Mouse (Mus musculus) kidney, adult 2 months (tissue): ENCODE data around the gene Gpr183. TPM values are rescaled to one million over a fixed set of nuclear protein-coding genes. Genes with fewer than 3 reads are reported as not detected.

ENCODE experiments used
- DNase-seq: peaks from one replicate; pipeline ENCODE4 v3.0.0; 2021
- H3K27ac ChIP-seq: fragments of 200-500 bp; 2 replicates; pipeline ENCODE4 v1.5.1; 2012; ENCODE audit warnings: low read depth, low read length, control low read depth, inconsistent platforms; ENCODE audit not compliant: insufficient read depth
- H3K27me3 ChIP-seq: fragments of 200-500 bp; replicated peaks from 2 replicates; pipeline ENCODE4 v1.6.1; 2012; ENCODE audit warnings: mild to moderate bottlenecking, moderate library complexity, low read length, inconsistent platforms; ENCODE audit not compliant: control insufficient read depth, insufficient read depth
- H3K36me3 ChIP-seq: fragments of 200-500 bp; 2 replicates; pipeline ENCODE4 v1.6.1; 2012; ENCODE audit warnings: mild to moderate bottlenecking, moderate library complexity, low read length, inconsistent platforms; ENCODE audit not compliant: control insufficient read depth, insufficient read depth
- H3K4me1 ChIP-seq: fragments of 200-500 bp; 2 replicates; pipeline ENCODE4 v1.6.1; 2011; ENCODE audit warnings: low read length; ENCODE audit not compliant: control insufficient read depth, insufficient read depth
- H3K4me3 ChIP-seq: fragments of 200-500 bp; 2 replicates; pipeline ENCODE4 v1.5.1; 2011; ENCODE audit warnings: mild to moderate bottlenecking, low read depth, low read length, control low read depth; ENCODE audit not compliant: insufficient read depth
- CTCF ChIP-seq: fragments of 200-500 bp; conservative IDR thresholded peaks from 2 replicates; pipeline ENCODE4 v1.5.1; 2011; ENCODE audit warnings: low read depth, mild to moderate bottlenecking, control low read depth, low read length, moderate library complexity, mixed read lengths; ENCODE audit not compliant: insufficient read depth, insufficient read length
- POLR2A ChIP-seq: fragments of 200-500 bp; IDR thresholded peaks from one replicate; pipeline ENCODE4 v1.6.1; 2011; ENCODE audit warnings: low read depth, low read length, control low read depth
- WGBS: fragments of 180-500 bp; shearing (Covaris S2); methylation state at CpG from one replicate; pipeline ENCODE4 v1.1.7; 2018; 5-methylcytosine and 5-hydroxymethylcytosine counted together
- polyA plus RNA-seq: library from polyadenylated mRNA; depleted of rRNA; stranded (reverse); fragments of >200 nt; gene quantifications from 2 replicates; pipeline ENCODE4 v1.2.3, GENCODE M21; 2012; rRNA removed

Gene Gpr183
- polyA plus RNA-seq, 1 experiment: 1.7 TPM

- 82% methylated on average over 5 of the region's 5 CpGs for WGBS
- no peak overlapping the region for H3K4me3 ChIP-seq
- no peaks in the 10 kb centered on the region; the same call in 1 of the 2 replicates for H3K4me1 ChIP-seq
- no peaks in the 10 kb centered on the region for H3K27me3 ChIP-seq
- TF ChIP-seq CTCF (no peak), POLR2A (no peak)
- no peaks in the 10 kb centered on the region; the same call in 1 of the 2 replicates for H3K36me3 ChIP-seq
- no peak for DNase-seq
- no peak overlapping the region for H3K27ac ChIP-seq
Observed at GRCm38 (mm10) chr14:121915143-121915542, 49.9 kb downstream of the Gpr183 start.

DNA sequence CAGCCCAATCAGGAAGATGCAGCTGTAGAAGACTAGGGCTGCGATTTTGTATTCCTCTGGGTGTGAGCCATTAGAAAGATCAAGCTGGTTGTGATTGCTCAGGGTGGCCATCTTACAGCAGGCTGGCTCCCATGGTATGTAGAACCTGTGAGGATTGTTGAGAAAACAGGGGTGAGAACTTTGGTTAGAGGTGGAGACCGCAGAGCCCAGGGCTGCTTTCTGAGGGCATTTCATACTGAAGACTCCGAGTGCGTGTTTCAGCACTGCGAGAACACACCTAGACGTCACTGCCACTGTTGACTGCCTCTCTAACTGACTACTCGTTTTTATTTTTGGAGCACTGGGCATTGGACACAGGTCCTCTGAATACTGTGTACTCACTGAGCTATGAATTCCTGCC is 52.5 kb downstream of the Gpr183 start:
- TF ChIP-seq CTCF: no peak
- no peak for TF ChIP-seq POLR2A
- H3K27ac ChIP-seq: no peak overlapping the region
- no peaks in the 10 kb centered on the region for H3K27me3 ChIP-seq
- WGBS: 91% methylated on average over 7 of the region's 7 CpGs
- DNase-seq: no peak
- no peaks in the 10 kb centered on the region for H3K4me1 ChIP-seq
- H3K36me3 ChIP-seq: no peaks in the 10 kb centered on the region; the same call in 1 of the 2 replicates
- H3K4me3 ChIP-seq: no peak overlapping the region

DNA sequence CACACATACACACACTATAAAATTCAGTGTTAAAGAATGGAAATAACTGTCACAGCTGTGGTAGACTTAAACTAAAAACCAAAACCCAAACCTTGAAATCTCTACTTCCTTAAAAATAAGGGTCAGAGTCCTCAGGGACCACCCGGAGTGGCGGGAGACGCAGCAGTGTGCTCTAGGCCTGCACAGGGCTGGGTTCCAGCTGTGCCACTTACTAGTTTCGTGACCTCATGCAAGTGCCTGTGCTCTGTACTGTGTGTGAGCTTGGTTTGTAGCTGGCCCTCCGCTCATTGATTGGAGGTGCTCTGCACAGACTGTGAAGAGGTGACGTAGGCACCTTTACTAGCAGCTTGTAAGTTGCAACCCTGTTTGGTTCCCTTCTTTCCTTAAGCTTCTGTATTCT is 55.1 kb downstream of the Gpr183 start:
- Histone ChIP-seq H3K36me3 (no peaks in the 10 kb centered on the region; the same call in 1 of the 2 replicates), H3K4me1 (no peaks in the 10 kb centered on the region), H3K4me3 (no peak overlapping the region), H3K27me3 (no peaks in the 10 kb centered on the region), H3K27ac (no peak overlapping the region)
- 92% methylated on average over 6 of the region's 6 CpGs for WGBS
- no peak for DNase-seq
- TF ChIP-seq CTCF: no peak
- no peak for TF ChIP-seq POLR2A

DNA sequence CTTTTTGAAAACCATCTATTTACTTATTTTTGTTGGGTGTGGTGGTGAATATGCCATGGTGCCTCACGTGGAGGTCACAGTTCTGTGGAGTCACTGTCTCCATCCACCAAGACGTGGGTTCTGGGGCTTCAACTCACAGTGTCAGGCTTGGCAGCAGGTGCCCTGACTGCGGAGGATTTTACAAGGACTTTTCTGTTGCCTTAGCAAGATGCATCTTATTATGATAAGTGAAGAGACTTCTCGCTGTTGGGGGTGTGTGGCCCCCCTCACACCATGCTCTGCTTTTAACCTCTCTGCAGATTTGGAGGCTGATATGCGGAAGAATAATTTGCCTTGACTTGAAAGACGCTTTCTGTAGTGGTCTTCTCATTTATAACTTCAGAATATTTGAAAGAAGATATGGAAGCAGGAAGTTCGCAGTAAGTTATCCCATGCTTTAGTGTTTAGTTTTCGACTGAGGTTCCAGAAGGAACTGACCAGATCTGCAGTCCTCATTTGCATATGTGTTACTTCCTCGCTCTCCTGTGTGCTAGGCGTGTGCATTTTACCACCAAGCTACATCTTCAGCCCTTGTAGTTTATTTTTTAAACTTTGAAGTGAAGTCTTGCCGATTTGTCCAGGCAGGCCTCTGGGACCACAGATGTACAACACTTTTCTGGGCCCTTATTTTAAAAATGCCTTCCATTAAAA is 57.9 kb downstream of the Gpr183 start:
- H3K27me3 ChIP-seq: no peaks in the 10 kb centered on the region
- no peak for TF ChIP-seq POLR2A
- TF ChIP-seq CTCF: no peak
- DNase-seq: no peak
- 82% methylated on average over 11 of the region's 11 CpGs for WGBS
- no peak overlapping the region for H3K27ac ChIP-seq
- H3K36me3 ChIP-seq: no peaks in the 10 kb centered on the region; the same call in 1 of the 2 replicates
- no peak overlapping the region for H3K4me3 ChIP-seq
- no peaks in the 10 kb centered on the region for H3K4me1 ChIP-seq

GRCm38 (mm10) chr14:121906341-121906991 is 58.5 kb downstream of the Gpr183 start:
- DNase-seq: no peak
- Histone ChIP-seq H3K4me1 (no peaks in the 10 kb centered on the region), H3K4me3 (no peak overlapping the region), H3K36me3 (no peaks in the 10 kb centered on the region; the same call in 1 of the 2 replicates), H3K27me3 (no peaks in the 10 kb centered on the region), H3K27ac (no peak overlapping the region)
- 66% methylated on average over 8 of the region's 8 CpGs for WGBS
- no peak for TF ChIP-seq CTCF
- TF ChIP-seq POLR2A: no peak

DNA sequence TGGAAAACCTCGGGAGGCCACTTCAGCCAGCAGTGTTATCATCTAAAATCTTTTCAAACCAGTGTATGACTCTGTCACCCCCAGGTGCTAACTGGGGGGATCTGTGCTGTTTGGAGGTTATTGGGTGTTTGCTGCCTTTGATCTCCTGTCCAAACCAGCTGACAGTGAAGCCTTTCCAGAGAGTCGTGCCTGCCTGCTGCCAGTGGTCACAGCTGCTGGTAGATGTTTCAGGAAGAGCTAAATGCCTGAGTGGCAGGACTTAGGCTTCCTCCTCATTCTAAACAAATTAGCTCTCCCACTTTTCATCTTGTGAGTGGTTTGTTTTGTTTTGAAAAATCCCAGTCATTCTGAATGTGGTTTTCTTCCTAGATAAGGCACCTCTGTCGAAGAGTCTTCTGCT is 60.2 kb downstream of the Gpr183 start:
- WGBS: 39% methylated on average over 3 of the region's 3 CpGs
- Histone ChIP-seq H3K27me3 (no peaks in the 10 kb centered on the region), H3K36me3 (no peaks in the 10 kb centered on the region; the same call in 1 of the 2 replicates), H3K4me3 (no peak overlapping the region), H3K4me1 (no peaks in the 10 kb centered on the region), H3K27ac (no peak overlapping the region)
- TF ChIP-seq POLR2A (no peak), CTCF (no peak)
- no peak for DNase-seq

DNA sequence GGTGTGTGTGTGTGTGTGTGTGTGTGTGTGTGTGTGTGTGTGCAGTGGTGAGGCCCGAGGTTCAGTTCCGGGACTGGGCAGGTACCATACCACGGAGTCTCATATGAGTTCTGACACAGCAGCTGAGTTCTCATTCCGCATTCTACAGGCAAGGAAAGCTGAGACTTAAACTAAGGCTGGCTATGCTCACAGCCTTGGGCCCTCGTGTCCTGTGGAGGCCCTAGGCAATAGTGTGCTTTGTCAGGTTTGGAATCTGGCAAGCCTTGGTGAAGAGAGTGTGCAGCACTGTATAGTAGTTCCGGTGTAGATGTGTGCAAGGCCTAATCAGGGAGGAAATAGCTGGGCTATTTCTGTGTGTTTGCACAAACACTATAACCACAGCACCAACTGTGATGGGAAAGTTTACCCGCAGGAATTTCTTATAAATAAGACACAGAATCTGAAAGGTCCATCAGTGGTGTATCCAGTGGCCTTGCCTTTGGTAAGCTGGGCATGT is 61.6 kb downstream of the Gpr183 start:
- Histone ChIP-seq H3K36me3 (no peaks in the 10 kb centered on the region; the same call in 1 of the 2 replicates), H3K4me3 (no peak overlapping the region), H3K27ac (no peak overlapping the region), H3K4me1 (peaks cover 7% of the 10 kb centered on the region; the same call in 1 of the 2 replicates), H3K27me3 (no peaks in the 10 kb centered on the region)
- TF ChIP-seq CTCF (no peak), POLR2A (no peak)
- DNase-seq: no peak
- WGBS: 84% methylated on average over 7 of the region's 7 CpGs

Other genes with a start within 250 kb of the Gpr183 start
- gene Dock9, start 167.4 kb downstream of the Gpr183 start, polyA plus RNA-seq: 41.9 and 50.7 TPM in 2 replicates
- gene Ubac2, start 86.6 kb downstream of the Gpr183 start, polyA plus RNA-seq: 69.3 and 71.6 TPM in 2 replicates
- gene Gpr18, start 49.4 kb downstream of the Gpr183 start, polyA plus RNA-seq: 0.83 and 3.5 TPM in 2 replicates
- gene Timm8a2, start 69.5 kb upstream of the Gpr183 start, polyA plus RNA-seq: 0.18 TPM in 1 of 2 replicates, not detected in the other
- gene Tm9sf2, start 141.8 kb upstream of the Gpr183 start, polyA plus RNA-seq: 136 and 197 TPM in 2 replicates
- 62.1 and 66.7 TPM in 2 replicates for gene Clybl, start 216.5 kb upstream of the Gpr183 start, polyA plus RNA-seq